Mouse (Mus musculus) thymus, adult 18-20 months (tissue): ENCODE measurements at regions not wholly inside any gene's neighbourhood (a gene's known extent, or its start where the extent isn't known, plus 50 kb on each side); places are given as distances from the start of the nearest gene placed in this dataset.

ENCODE experiments used
- DNase-seq, 2 experiments: peaks; one replicate each; pipeline ENCODE4 v3.0.0; 2022; ENCODE audit warnings: mixed read lengths in 2 of 2

- DNase-seq: no peak
These were observed 63.6 kb upstream of the Runx1 start for GRCm38 (mm10) chr16:92889537-92889936.

DNA sequence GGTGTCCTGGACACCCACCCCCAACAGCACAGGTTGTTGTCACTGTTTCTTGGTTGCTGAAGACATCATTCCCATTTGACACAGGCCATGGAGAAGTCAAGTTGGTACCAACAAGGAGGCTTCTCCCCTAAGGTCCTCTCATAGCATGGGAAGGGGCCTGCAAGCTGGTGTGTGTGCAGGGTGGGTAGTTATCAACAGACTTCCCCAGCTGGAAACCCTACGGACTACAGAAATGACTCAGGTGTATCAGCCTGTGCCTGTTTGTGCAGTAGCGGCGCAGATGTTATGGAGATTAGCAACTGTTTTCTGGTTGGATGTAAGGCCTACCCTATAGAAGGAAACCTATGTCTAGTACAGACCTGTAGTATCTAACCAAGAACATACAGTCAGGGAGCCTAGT, 60.3 kb upstream of the Runx1 start:
- DNase-seq: no peak

DNA sequence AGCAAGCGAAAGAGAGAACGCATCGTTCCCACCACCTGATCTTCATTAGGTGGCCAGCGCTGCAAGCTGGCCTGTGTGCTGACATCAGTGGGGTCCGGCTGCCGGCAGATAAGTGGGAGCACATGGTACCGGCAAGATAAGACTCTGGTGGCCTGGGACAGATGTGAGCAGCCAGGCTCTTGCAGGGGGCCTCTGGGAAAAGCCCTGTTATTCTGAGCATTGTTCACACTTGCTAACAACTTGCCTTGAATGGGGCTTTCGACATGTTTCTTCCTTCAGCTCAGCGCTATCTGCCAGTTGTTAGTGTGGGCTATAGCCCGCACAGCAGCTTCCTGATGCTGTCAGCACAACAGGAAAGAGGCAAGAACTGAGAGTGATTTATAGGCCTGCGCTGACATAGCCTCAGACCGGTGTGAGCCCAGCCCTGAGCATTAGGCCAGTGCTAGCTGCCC, 57.9 kb upstream of the Runx1 start:
- no peak for DNase-seq

GRCm38 (mm10) chr16:92880356-92881043, 54.6 kb upstream of the Runx1 start:
- no peak for DNase-seq

- DNase-seq: no peak
These were observed 52.1 kb upstream of the Runx1 start for GRCm38 (mm10) chr16:92878081-92878480.
